Mouse (Mus musculus) E14TG2a.4 (cell line): ENCODE data around the gene Smarce1.

Experiments
- CTCF ChIP-seq: conservative IDR thresholded peaks from 2 replicates; pipeline ENCODE4 v1.5.1; 2014; ENCODE audit warnings: low read length
- POU5F1 ChIP-seq: IDR thresholded peaks from 2 replicates; pipeline ENCODE4 v1.6.1; 2014; ENCODE audit warnings: low read length, borderline replicate concordance

GRCm38 (mm10) chr11:99242056-99242455, 11.2 kb upstream of the Smarce1 start:
- TF ChIP-seq CTCF (no peak), POU5F1 (no peak)
